Comparison of ENCODE assay signal across 9 mouse cellular contexts in genomic region chr7:30205383-30205782, GRCm38 (mm10). TPM values are rescaled to one million over a fixed set of nuclear protein-coding genes. Genes with fewer than 3 reads are reported as not detected.
A peak's percentile ranks its signal among the peaks of the same experiment; 100 is the strongest.
DNase-seq lines count a peak whose midpoint lies in the region; ATAC-seq and TF ChIP-seq lines count a peak whose summit lies in the region.
"Had no signal": no experiment of that assay in that cellular context is flagged by ENCODE, and none has a peak within 500 bp of the region (broad histone marks: within the 10 kb centered on the region; RNA-seq: fewer than 3 reads in every experiment).

No protein-coding gene starts in this region.

- 5% methylated on average over 2 of the region's 2 CpGs for WGBS in kidney, embryonic 14.5 days

- peak; percentile 52 for TF ChIP-seq CTCF in C2C12 (IDR thresholded peaks at IDR 0.05; ENCODE audit: control insufficient read depth, insufficient read depth, insufficient read length)
- peak; percentile 71 for TF ChIP-seq CTCF in Patski (IDR thresholded peaks at IDR 0.05)

- in situ Hi-C loops in Patski (cut with MboI; ENCODE audit: low pct_unique_long_range_greater_than_20kb) = no loop called here

- CTCF ChIA-PET in Patski (lab: Charles Lee) = interaction anchor here (0.9 to 4.3 kb wide), 10 partner anchors 9 to 37 kb away, joined by 3 to 34 read pairs (median 5); partner anchors contain the start of gene Zfp146

- peak; percentile 69 for DNase-seq in kidney, adult 18-20 months
- DNase-seq in Patski (ENCODE audit: low read depth, low spot score) = no peak
- peak; percentile 77 to 88 for DNase-seq in cerebellum, postnatal 36 days
- peak; percentile 74 for DNase-seq in kidney, postnatal 14 days
- peak; percentile 82 for DNase-seq in retina, embryonic 14.5 days (ENCODE audit: low spot score)
- DNase-seq in ovary, postnatal 36 days (ENCODE audit: low spot score) = no peak

- H3K79me2 ChIP-seq in C2C12 (ENCODE audit: control insufficient read depth, insufficient read depth) = no peaks in the 10 kb centered on the region

- H3K4me3 ChIP-seq in kidney, embryonic 14.5 days (ENCODE audit: low read length) = no peak overlapping the region
- no peak overlapping the region for H3K4me3 ChIP-seq in C2C12 (ENCODE audit: insufficient read depth, poor library complexity, severe bottlenecking)
- H3K4me3 ChIP-seq: embryonic facial prominence, embryonic 15.5 days had no signal

- H3ac ChIP-seq in C2C12 (ENCODE audit: control insufficient read depth, insufficient read length, low read depth) = no peak overlapping the region

- H3K4me1 ChIP-seq in kidney, embryonic 14.5 days (ENCODE audit: control insufficient read depth, insufficient read depth, low read length) = no peaks in the 10 kb centered on the region
- H3K4me1 ChIP-seq: embryonic facial prominence, embryonic 15.5 days had no signal

- no peaks in the 10 kb centered on the region for H3K79me3 ChIP-seq in C2C12 (ENCODE audit: low read depth)

- H3K9ac ChIP-seq in kidney, embryonic 14.5 days (ENCODE audit: low read depth, low read length) = no peak overlapping the region
- H3K9ac ChIP-seq: embryonic facial prominence, embryonic 15.5 days had no signal

- no peaks in the 10 kb centered on the region for H3K36me3 ChIP-seq in kidney, embryonic 14.5 days (ENCODE audit: control insufficient read depth, insufficient read depth, low read length)
- H3K36me3 ChIP-seq in C2C12 (ENCODE audit: control insufficient read depth, insufficient read depth) = no peaks in the 10 kb centered on the region
- H3K36me3 ChIP-seq: embryonic facial prominence, embryonic 15.5 days had no signal

- no peak for ATAC-seq in kidney, embryonic 14.5 days (ENCODE audit: low FRiP score, low TSS enrichment)
- no peak for ATAC-seq in Patski

- no peaks in the 10 kb centered on the region for H3K9me3 ChIP-seq in kidney, embryonic 14.5 days (ENCODE audit: control insufficient read depth, low read length)
- H3K9me3 ChIP-seq: embryonic facial prominence, embryonic 15.5 days had no signal

- H3K27ac ChIP-seq in kidney, embryonic 14.5 days (ENCODE audit: low read depth, low read length) = no peak overlapping the region
- H3K27ac ChIP-seq: embryonic facial prominence, embryonic 15.5 days had no signal

- H3K4me2 ChIP-seq in kidney, embryonic 14.5 days (replicated peaks; ENCODE audit: low read depth, low read length) = no peak overlapping the region
- H3K4me2 ChIP-seq: embryonic facial prominence, embryonic 15.5 days had no signal

- POLR2A ChIA-PET in Patski (lab: Charles Lee) = interaction anchor here (0.8 to 1.1 kb wide), 2 partner anchors 12 to 15 kb away, joined by 3 read pairs; no protein-coding TSS in a partner anchor

- H3K27me3 ChIP-seq in kidney, embryonic 14.5 days (ENCODE audit: control insufficient read depth, insufficient read depth, low read length) = no peaks in the 10 kb centered on the region
- H3K27me3 ChIP-seq in C2C12 (ENCODE audit: control insufficient read depth, insufficient read depth, insufficient read length) (no peaks in the 10 kb centered on the region), Patski (peaks cover 5% of the 10 kb centered on the region)
- H3K27me3 ChIP-seq: embryonic facial prominence, embryonic 15.5 days had no signal

TF ChIP-seq in C2C12, 6 proteins besides CTCF, POLR2A, EP300 and RAD21:
- TF ChIP-seq FOSL1 (IDR thresholded peaks at IDR 0.05; ENCODE audit: insufficient read depth, low read length, poor library complexity, severe bottlenecking) (no peak), MYOG (IDR thresholded peaks at IDR 0.05; ENCODE audit: control insufficient read depth, extremely low read depth, insufficient read length) (no peak), MYOD1 (IDR thresholded peaks at IDR 0.05; ENCODE audit: control insufficient read depth, insufficient read length, low read depth) (no peak), USF1 (IDR thresholded peaks at IDR 0.05; ENCODE audit: low read depth) (no peak), MAX (IDR thresholded peaks at IDR 0.05) (no peak), CEBPB (IDR thresholded peaks at IDR 0.05; ENCODE audit: low read depth) (no peak)

RNA-seq across cellular contexts. Expression of gene Capns1, which starts 6.8 kb away (rescaled TPM):
- 83.1 and 120 TPM in 2 replicates for polyA plus RNA-seq in kidney, embryonic 14.5 days (2014; fragmentation: Nextera tagmentation; extraction: Ambion mirVana)
- 588 TPM for polyA plus RNA-seq in C2C12 (2012; fragmentation: generic; extraction: Trizol)
- 456 TPM for polyA plus RNA-seq in Patski (2021)

RNA-seq across cellular contexts. Expression of gene Cox7a1, which starts 21.4 kb away (rescaled TPM):
- polyA plus RNA-seq in kidney, embryonic 14.5 days (2014; fragmentation: Nextera tagmentation; extraction: Ambion mirVana) = 4.5 TPM in 2 replicates
- polyA plus RNA-seq in C2C12 (2012; fragmentation: generic; extraction: Trizol) = 7.9 TPM
- polyA plus RNA-seq in Patski (2021) = 0.89 TPM

RNA-seq across cellular contexts. Expression of gene Polr2i, which starts 26.4 kb away (rescaled TPM):
- polyA plus RNA-seq in kidney, embryonic 14.5 days (2014; fragmentation: Nextera tagmentation; extraction: Ambion mirVana) = 173 and 268 TPM in 2 replicates
- 175 TPM for polyA plus RNA-seq in C2C12 (2012; fragmentation: generic; extraction: Trizol)
- 79.3 TPM for polyA plus RNA-seq in Patski (2021)

RNA-seq across cellular contexts. Expression of gene Tbcb, which starts 26.7 kb away (rescaled TPM):
- 174 and 199 TPM in 2 replicates for polyA plus RNA-seq in kidney, embryonic 14.5 days (2014; fragmentation: Nextera tagmentation; extraction: Ambion mirVana)
- polyA plus RNA-seq in C2C12 (2012; fragmentation: generic; extraction: Trizol) (180 TPM), Patski (2021) (87.4 TPM)

RNA-seq across cellular contexts. Expression of gene Ovol3, which starts 30.1 kb away (rescaled TPM):
- not detected in 2 replicates for polyA plus RNA-seq in kidney, embryonic 14.5 days (2014; fragmentation: Nextera tagmentation; extraction: Ambion mirVana)
- polyA plus RNA-seq in C2C12 (2012; fragmentation: generic; extraction: Trizol) (not detected), Patski (2021) (not detected)

Comparison
In these comparisons a context has a peak if more than half of its experiments do, and no peak if none do; other contexts are left out.
1. DNase-seq: peak in kidney, adult 18-20 months (single experiment), cerebellum, postnatal 36 days (2 of 2), kidney, postnatal 14 days (single experiment) and retina, embryonic 14.5 days (single experiment); none in Patski (single experiment) and ovary, postnatal 36 days (single experiment).